Mouse (Mus musculus) erythroblast, embryonic 14.5 days (primary cell): Measurements from ENCODE around the gene Tbc1d22a. TPM values are rescaled to one million over a fixed set of nuclear protein-coding genes. Genes with fewer than 3 reads are reported as not detected.
A peak's percentile ranks its signal among the peaks of the same experiment; 100 is the strongest.
"Not testable (repeated sequence)": the region's sequence is repeated elsewhere in the genome, so short reads cannot be mapped to it uniquely, and the experiment has no call there.

Experiments used
- H3K27me3 ChIP-seq: 2 replicates; pipeline ENCODE4 v1.6.1; 2012; ENCODE audit warnings: inconsistent platforms; ENCODE audit not compliant: control insufficient read depth
- H3K36me3 ChIP-seq: 2 replicates; pipeline ENCODE4 v1.6.1; 2012; ENCODE audit warnings: mild to moderate bottlenecking, inconsistent platforms; ENCODE audit not compliant: control insufficient read depth
- H3K4me1 ChIP-seq: 2 replicates; pipeline ENCODE4 v1.6.1; 2012; ENCODE audit warnings: inconsistent platforms; ENCODE audit not compliant: control insufficient read depth
- H3K4me3 ChIP-seq: replicated peaks from 2 replicates; pipeline ENCODE3; 2012; ENCODE audit warnings: moderate library complexity, mild to moderate bottlenecking, inconsistent platforms
- H3K9me3 ChIP-seq: 2 replicates; pipeline ENCODE4 v1.6.1; 2012; ENCODE audit warnings: low read length, inconsistent platforms, mixed read lengths; ENCODE audit not compliant: control insufficient read depth
- GATA1 ChIP-seq: IDR thresholded peaks from 2 replicates; pipeline ENCODE4 v1.6.1; 2012; ENCODE audit warnings: low read length, inconsistent platforms, mixed read lengths
- TAL1 ChIP-seq: IDR thresholded peaks from 3 replicates; pipeline ENCODE4 v1.6.1; 2012; ENCODE audit warnings: low read length, inconsistent platforms, mixed read lengths
- polyA plus RNA-seq: library from polyadenylated mRNA; stranded (reverse); fragments of >175 nt; gene quantifications from 2 replicates; pipeline ENCODE4 v1.2.3, GENCODE M21; 2012

Gene Tbc1d22a
- polyA plus RNA-seq, 1 experiment, result 0.92 TPM

- no peaks in the 10 kb centered on the region for H3K9me3 ChIP-seq
- no peaks in the 10 kb centered on the region for H3K36me3 ChIP-seq
- no peaks in the 10 kb centered on the region for H3K27me3 ChIP-seq
- no peak for TF ChIP-seq TAL1
- TF ChIP-seq GATA1, result no peak
- peaks cover 19% of the 10 kb centered on the region for H3K4me1 ChIP-seq
- no peak overlapping the region for H3K4me3 ChIP-seq
Observed at GRCm38 (mm10) chr15:86200169-86200568, 14.1 kb upstream of the Tbc1d22a start.

- no peak for TF ChIP-seq GATA1
- no peak for TF ChIP-seq TAL1
- no peaks in the 10 kb centered on the region for H3K27me3 ChIP-seq
- H3K4me3 ChIP-seq, result no peak overlapping the region
- no peaks in the 10 kb centered on the region for H3K36me3 ChIP-seq
- no peaks in the 10 kb centered on the region for H3K9me3 ChIP-seq
- peaks cover 19% of the 10 kb centered on the region for H3K4me1 ChIP-seq
Observed at GRCm38 (mm10) chr15:86201095-86201494, 13.2 kb upstream of the Tbc1d22a start.

GRCm38 (mm10) chr15:86201696-86202330, 12.4 kb upstream of the Tbc1d22a start:
- TF ChIP-seq GATA1 (no peak), TAL1 (no peak)
- H3K4me3 ChIP-seq, result no peak overlapping the region
- H3K27me3 ChIP-seq, result no peaks in the 10 kb centered on the region
- H3K36me3 ChIP-seq, result no peaks in the 10 kb centered on the region
- H3K4me1 ChIP-seq, result peaks cover 22% of the 10 kb centered on the region
- H3K9me3 ChIP-seq, result no peaks in the 10 kb centered on the region

GRCm38 (mm10) chr15:86202640-86203039, 11.6 kb upstream of the Tbc1d22a start:
- TF ChIP-seq GATA1 (no peak), TAL1 (no peak)
- no peaks in the 10 kb centered on the region for H3K9me3 ChIP-seq
- H3K27me3 ChIP-seq, result no peaks in the 10 kb centered on the region
- H3K4me3 ChIP-seq, result no peak overlapping the region
- no peaks in the 10 kb centered on the region for H3K36me3 ChIP-seq
- peaks cover 22% of the 10 kb centered on the region for H3K4me1 ChIP-seq

- Histone ChIP-seq H3K9me3 (no peaks in the 10 kb centered on the region), H3K27me3 (no peaks in the 10 kb centered on the region), H3K4me3 (no peak overlapping the region), H3K36me3 (no peaks in the 10 kb centered on the region), H3K4me1 (peaks cover 22% of the 10 kb centered on the region)
- no peak for TF ChIP-seq TAL1
- TF ChIP-seq GATA1, result no peak
Observed at GRCm38 (mm10) chr15:86203292-86203793, 10.9 kb upstream of the Tbc1d22a start.

- H3K9me3 ChIP-seq, result no peaks in the 10 kb centered on the region
- H3K4me1 ChIP-seq, result peaks cover 24% of the 10 kb centered on the region
- peaks cover 6% of the 10 kb centered on the region for H3K36me3 ChIP-seq
- H3K4me3 ChIP-seq, result peak overlapping the region; percentile 26
- no peaks in the 10 kb centered on the region for H3K27me3 ChIP-seq
- no peak for TF ChIP-seq GATA1
Observed at GRCm38 (mm10) chr15:86203942-86204561, 10.2 kb upstream of the Tbc1d22a start.

- TF ChIP-seq GATA1 (no peak), TAL1 (no peak)
- H3K4me1 ChIP-seq, result peaks cover 26% of the 10 kb centered on the region
- no peaks in the 10 kb centered on the region for H3K27me3 ChIP-seq
- H3K4me3 ChIP-seq, result no peak overlapping the region
- no peaks in the 10 kb centered on the region for H3K9me3 ChIP-seq
- H3K36me3 ChIP-seq, result peaks cover 13% of the 10 kb centered on the region
Observed at GRCm38 (mm10) chr15:86205300-86205699, 9.0 kb upstream of the Tbc1d22a start.

GRCm38 (mm10) chr15:86206385-86206784, 7.9 kb upstream of the Tbc1d22a start:
- H3K4me3 ChIP-seq, result no peak overlapping the region
- H3K9me3 ChIP-seq, result no peaks in the 10 kb centered on the region
- peaks cover 27% of the 10 kb centered on the region for H3K4me1 ChIP-seq
- TF ChIP-seq GATA1 (no peak), TAL1 (no peak)
- peaks cover 19% of the 10 kb centered on the region for H3K36me3 ChIP-seq
- H3K27me3 ChIP-seq, result no peaks in the 10 kb centered on the region

GRCm38 (mm10) chr15:86212193-86212592, 2.1 kb upstream of the Tbc1d22a start:
- H3K27me3 ChIP-seq, H3K9me3 ChIP-seq: not testable (repeated sequence)
- H3K36me3 ChIP-seq, result peaks cover 28% of the 10 kb centered on the region
- H3K4me3 ChIP-seq, result peak overlapping the region; percentile 31
- peaks cover 39% of the 10 kb centered on the region for H3K4me1 ChIP-seq
